Mouse (Mus musculus) hindbrain, embryonic 10.5 days (tissue): ENCODE results near the gene 1810046K07Rik. TPM values are rescaled to one million over a fixed set of nuclear protein-coding genes. Genes with fewer than 3 reads are reported as not detected.
A peak's percentile ranks its signal among the peaks of the same experiment; 100 is the strongest.

Experiments used
- DNase-seq: peaks from one replicate; pipeline ENCODE4 v3.0.0-alpha.2; 2017; ENCODE audit warnings: low spot score
- H3K27ac ChIP-seq: fragments of 300-500 bp; sonication (generic); 2 replicates; pipeline ENCODE4 v1.5.1; 2016; ENCODE audit warnings: mild to moderate bottlenecking, moderate library complexity
- H3K27me3 ChIP-seq: fragments of 300-500 bp; sonication (generic); 2 replicates; pipeline ENCODE4 v1.6.1; 2016; ENCODE audit warnings: mild to moderate bottlenecking; ENCODE audit not compliant: poor library complexity, insufficient read depth, severe bottlenecking
- H3K36me3 ChIP-seq: fragments of 300-500 bp; sonication (generic); 2 replicates; pipeline ENCODE4 v1.6.1; 2016; ENCODE audit warnings: mild to moderate bottlenecking, moderate library complexity
- H3K4me1 ChIP-seq: fragments of 300-500 bp; sonication (generic); replicated peaks from 2 replicates; pipeline ENCODE4 v1.6.1; 2016; ENCODE audit warnings: mild to moderate bottlenecking
- H3K4me3 ChIP-seq: fragments of 300-500 bp; sonication (generic); 2 replicates; pipeline ENCODE4 v1.5.1; 2016; ENCODE audit warnings: mild to moderate bottlenecking, moderate library complexity
- H3K9me3 ChIP-seq: fragments of 300-500 bp; sonication (generic); 2 replicates; pipeline ENCODE4 v1.6.1; 2016; ENCODE audit warnings: mild to moderate bottlenecking, moderate library complexity
- WGBS: fragments of 180-500 bp; shearing (Covaris S2); methylation state at CpG from one replicate; pipeline ENCODE4 v1.1.7; 2016; 5-methylcytosine and 5-hydroxymethylcytosine counted together
- polyA plus RNA-seq: library from polyadenylated mRNA; unstranded; fragments of >200 nt; fragmentation: Nextera tagmentation; extraction: Ambion mirVana; gene quantifications from 2 replicates; pipeline ENCODE4 v1.2.1, GENCODE M21; 2016

The 1810046K07Rik gene
- polyA plus RNA-seq, 1 experiment from 2014 or later: not detected

DNA sequence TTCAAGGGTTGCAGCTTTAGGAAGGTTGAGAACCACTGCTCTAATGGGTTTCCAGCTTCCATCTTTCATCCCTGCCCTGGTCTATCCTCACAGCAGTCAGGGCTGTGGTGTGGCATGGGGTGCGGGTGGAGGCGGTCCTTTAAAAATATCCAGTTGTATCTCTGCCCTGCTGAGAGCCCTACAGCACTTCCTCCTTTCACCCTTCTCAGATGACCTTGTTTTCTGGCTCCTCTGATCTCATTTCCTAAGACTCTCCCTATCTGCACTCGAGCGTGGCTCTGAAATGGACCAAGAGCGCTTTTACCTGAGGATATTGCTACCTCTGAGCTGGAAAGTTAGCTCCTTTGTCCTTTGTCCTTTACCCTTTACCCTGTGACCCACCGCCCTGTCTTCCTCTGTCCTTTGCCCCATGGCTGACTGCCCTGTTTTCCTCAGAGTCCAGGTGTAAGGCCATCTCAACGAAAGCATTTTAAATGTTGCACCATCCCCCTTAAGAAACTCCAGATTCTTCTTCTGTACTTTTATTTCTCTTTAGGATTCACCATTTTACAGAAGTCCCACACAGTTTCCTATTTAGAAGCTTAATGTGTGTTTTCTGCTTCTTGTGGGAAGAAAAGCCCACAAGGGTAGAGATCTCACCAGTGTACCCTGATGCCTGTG lies 4.2 kb downstream of the 1810046K07Rik start:
- Histone ChIP-seq H3K9me3 (no peaks in the 10 kb centered on the region), H3K27ac (no peak overlapping the region), H3K36me3 (no peaks in the 10 kb centered on the region), H3K4me1 (no peaks in the 10 kb centered on the region), H3K4me3 (no peak overlapping the region), H3K27me3 (no peaks in the 10 kb centered on the region)
- DNase-seq: no peak
- 81% methylated on average over 7 of the region's 7 CpGs for WGBS

DNA sequence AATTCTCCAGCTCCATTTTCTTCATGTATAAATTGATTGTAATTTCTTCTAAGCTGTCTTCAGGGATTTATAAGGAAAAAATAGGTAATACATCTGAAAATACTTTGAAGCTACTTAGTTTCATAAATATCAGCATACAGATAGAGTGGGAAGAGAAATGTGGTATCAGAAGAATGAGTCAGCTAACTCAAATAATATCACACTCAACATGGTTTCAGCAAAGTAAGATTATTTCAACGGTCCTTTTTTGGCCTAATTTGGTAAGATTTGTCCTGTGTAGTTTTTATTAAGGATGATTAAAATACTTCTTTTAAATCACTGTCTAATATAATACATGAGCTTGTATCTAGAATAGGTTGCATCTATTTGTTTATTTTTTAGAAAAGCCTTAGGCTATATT lies 8.6 kb downstream of the 1810046K07Rik start:
- 89% methylated on average over 1 of the region's 1 CpGs for WGBS
- Histone ChIP-seq H3K27ac (no peak overlapping the region), H3K27me3 (no peaks in the 10 kb centered on the region), H3K4me1 (no peaks in the 10 kb centered on the region), H3K4me3 (no peak overlapping the region), H3K36me3 (no peaks in the 10 kb centered on the region), H3K9me3 (no peaks in the 10 kb centered on the region)
- no peak for DNase-seq

DNA sequence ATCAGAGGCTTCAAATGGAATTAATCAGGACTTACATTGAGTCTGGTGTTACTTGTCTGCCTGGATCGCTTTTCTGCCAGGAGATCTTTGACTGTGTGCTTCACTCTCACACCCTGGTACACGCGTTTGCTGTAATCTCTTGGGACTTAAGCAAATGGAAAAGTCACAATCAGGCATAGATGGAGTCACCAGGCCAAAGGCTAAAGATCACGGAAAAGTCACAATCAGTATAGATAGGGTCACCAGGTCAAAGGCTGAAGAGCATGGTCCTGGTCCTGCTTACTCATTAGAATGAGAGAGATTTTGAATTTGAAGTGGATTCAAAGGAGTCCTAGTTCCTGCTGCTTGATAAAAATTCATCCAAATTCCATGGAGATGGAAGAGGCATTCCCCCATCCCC lies 10.5 kb downstream of the 1810046K07Rik start:
- no peaks in the 10 kb centered on the region for H3K27me3 ChIP-seq
- no peaks in the 10 kb centered on the region for H3K4me1 ChIP-seq
- WGBS: 77% methylated on average over 4 of the region's 4 CpGs
- no peak for DNase-seq
- H3K4me3 ChIP-seq: no peak overlapping the region
- H3K9me3 ChIP-seq: no peaks in the 10 kb centered on the region
- H3K27ac ChIP-seq: no peak overlapping the region
- no peaks in the 10 kb centered on the region for H3K36me3 ChIP-seq

DNA sequence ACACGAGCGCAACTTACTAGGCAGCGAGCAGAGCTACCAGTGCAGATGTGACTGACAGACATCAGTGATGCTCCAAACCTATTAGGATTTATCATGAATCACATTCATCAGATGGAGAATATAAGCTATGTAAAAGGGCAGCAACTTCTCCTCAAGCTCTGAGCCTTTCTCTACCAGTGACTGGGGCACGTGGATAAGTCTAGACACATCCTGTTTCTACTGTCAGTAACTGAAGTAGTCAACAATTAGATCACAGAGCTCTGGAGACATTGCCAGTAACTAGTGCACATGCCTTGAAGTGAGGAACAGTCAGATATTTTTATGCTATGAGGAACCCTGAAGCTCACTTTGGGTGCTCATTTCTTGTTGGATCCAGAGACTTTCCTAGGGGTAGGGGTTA lies 11.4 kb downstream of the 1810046K07Rik start:
- no peaks in the 10 kb centered on the region for H3K4me1 ChIP-seq
- H3K36me3 ChIP-seq: no peaks in the 10 kb centered on the region
- DNase-seq: no peak
- H3K4me3 ChIP-seq: no peak overlapping the region
- 94% methylated on average over 4 of the region's 4 CpGs for WGBS
- no peaks in the 10 kb centered on the region for H3K9me3 ChIP-seq
- no peaks in the 10 kb centered on the region for H3K27me3 ChIP-seq
- H3K27ac ChIP-seq: no peak overlapping the region

DNA sequence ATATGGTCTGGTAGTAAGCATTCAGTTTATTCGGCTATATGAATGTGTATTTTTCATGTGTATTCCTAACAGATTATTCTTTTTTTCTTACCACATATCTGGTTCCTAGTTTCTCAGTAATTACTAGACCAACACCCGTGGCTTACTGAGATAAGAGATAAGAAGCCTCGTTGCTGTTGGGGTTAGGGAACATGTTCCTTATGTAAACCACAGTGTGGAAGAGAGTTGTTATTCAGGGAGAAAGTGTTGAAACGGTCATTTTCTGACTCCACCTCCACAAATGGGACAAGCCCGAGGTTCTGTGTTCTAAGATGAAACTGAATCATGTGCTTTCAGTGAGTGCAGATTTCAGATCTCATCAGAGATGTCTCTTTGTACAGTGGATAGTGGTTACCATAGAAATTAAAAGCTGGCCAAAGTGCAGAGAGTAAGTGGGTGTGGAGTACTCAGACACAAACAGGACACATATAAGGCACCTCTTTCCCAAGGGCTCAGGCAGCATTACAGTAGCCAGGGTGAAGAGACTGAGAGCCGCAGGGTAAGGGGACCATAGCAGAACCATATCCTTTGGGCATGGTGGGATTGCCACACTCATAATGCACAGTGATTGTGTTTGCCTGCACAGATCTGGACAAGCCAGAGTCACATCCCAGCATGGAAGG lies 13.2 kb downstream of the 1810046K07Rik start:
- H3K27me3 ChIP-seq: no peaks in the 10 kb centered on the region
- no peak overlapping the region for H3K27ac ChIP-seq
- WGBS: 85% methylated on average over 6 of the region's 6 CpGs
- no peaks in the 10 kb centered on the region for H3K36me3 ChIP-seq
- DNase-seq: no peak
- H3K9me3 ChIP-seq: no peaks in the 10 kb centered on the region
- H3K4me1 ChIP-seq: no peaks in the 10 kb centered on the region
- H3K4me3 ChIP-seq: no peak overlapping the region

DNA sequence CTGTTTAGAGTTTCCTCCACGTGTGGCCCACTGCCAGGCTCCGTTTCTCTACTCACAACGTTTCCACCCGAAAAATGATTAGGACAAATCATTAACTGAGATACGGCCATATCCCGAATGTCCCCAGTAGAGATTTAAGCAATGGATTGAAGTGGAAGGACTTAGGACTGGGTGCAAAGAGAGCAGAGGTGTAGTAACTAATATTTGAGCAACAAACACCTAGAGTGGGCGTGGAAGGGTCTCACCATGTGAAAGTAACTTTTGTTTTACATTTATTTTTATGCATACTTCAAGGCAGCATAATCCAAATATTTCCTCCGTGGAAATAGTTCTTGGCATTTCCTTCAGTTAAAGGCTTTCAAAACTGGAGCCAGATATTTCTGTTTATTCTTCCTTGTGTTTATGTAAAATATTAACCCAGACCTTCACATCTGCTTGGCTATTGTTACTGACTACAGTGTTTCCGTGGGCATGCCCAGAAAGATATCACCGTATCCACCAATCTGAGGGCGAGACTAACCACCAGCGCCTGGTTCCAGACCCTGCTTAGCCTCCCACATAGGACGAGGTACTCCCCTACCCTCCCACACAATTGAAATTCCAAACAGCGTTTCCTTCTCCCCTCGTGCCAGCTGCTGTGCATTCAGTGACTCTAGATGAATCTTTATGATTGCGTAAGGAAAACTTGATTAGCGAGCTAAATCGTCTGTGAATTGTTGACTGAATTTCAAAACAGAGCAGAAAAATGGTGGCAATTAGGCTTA lies 16.0 kb downstream of the 1810046K07Rik start:
- Histone ChIP-seq H3K36me3 (no peaks in the 10 kb centered on the region), H3K27me3 (no peaks in the 10 kb centered on the region), H3K4me3 (no peak overlapping the region), H3K4me1 (no peaks in the 10 kb centered on the region), H3K9me3 (no peaks in the 10 kb centered on the region), H3K27ac (no peak overlapping the region)
- WGBS: 80% methylated on average over 18 of the region's 18 CpGs
- no peak for DNase-seq

DNA sequence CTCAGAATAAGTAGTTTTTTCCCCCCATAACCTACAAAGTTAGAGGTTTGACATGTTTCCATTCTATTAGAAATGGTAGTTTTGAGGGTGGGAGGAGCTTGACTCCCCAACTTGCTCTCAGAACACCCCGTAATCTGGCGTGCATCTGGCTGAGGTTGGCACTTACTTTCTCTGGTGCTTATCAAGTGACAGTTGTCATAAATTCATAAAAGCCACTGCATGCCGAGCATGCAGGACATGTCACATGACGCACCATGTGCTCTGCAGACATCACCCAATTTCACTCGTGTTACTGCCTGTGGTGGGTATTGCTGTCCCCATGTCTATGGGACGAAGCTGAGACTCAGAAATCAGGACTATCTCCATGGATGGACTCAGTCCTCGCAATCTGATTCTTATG lies 18.2 kb downstream of the 1810046K07Rik start:
- Histone ChIP-seq H3K36me3 (no peaks in the 10 kb centered on the region), H3K4me3 (no peak overlapping the region), H3K27me3 (no peaks in the 10 kb centered on the region), H3K9me3 (no peaks in the 10 kb centered on the region), H3K27ac (no peak overlapping the region), H3K4me1 (no peaks in the 10 kb centered on the region)
- no peak for DNase-seq
- WGBS: 84% methylated on average over 7 of the region's 7 CpGs

DNA sequence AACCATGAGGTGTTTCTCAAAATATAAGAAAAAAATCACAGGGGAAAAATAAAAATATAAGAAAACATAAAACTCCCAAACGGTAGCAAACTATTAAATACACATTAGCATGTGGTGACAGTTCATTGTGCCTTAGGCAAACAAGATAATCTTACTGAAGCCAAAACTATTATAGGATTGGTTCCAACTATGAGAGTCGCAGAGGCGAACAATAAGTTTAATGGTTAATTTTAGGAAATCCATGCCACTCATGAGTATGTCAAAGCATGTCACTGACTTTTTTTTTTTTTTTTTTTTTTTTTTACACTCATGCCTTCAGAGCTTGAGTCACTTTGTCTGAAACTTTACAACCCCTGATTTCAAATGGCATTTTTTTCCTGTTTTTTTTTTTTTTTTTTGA lies 22.4 kb downstream of the 1810046K07Rik start:
- WGBS: 89% methylated on average over 3 of the region's 3 CpGs
- Histone ChIP-seq H3K36me3 (no peaks in the 10 kb centered on the region), H3K4me1 (no peaks in the 10 kb centered on the region), H3K27ac (no peak overlapping the region), H3K4me3 (no peak overlapping the region), H3K27me3 (no peaks in the 10 kb centered on the region), H3K9me3 (no peaks in the 10 kb centered on the region)
- DNase-seq: no peak

DNA sequence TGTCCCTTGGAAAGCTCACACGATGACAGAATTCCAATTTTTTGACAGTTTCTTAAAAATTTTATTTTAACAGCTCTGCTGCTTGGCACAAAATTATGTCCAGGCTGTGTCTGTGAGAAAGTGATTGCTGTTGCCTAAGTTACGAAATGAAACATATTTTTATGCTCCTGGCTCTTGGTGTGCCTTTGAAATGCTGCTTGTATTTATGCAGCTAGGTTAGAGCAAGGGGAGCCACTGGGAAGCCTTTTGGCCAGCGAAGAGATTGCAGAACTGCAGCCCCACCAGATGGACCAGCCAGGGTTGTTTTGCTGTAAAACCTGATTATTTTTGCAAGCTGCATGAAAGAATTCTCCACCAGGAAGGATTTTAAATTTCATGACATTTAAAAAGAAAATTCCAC lies 23.6 kb downstream of the 1810046K07Rik start:
- no peak for DNase-seq
- H3K36me3 ChIP-seq: no peaks in the 10 kb centered on the region
- no peaks in the 10 kb centered on the region for H3K4me1 ChIP-seq
- WGBS: 83% methylated on average over 3 of the region's 3 CpGs
- no peaks in the 10 kb centered on the region for H3K9me3 ChIP-seq
- no peak overlapping the region for H3K27ac ChIP-seq
- H3K27me3 ChIP-seq: no peaks in the 10 kb centered on the region
- H3K4me3 ChIP-seq: no peak overlapping the region

DNA sequence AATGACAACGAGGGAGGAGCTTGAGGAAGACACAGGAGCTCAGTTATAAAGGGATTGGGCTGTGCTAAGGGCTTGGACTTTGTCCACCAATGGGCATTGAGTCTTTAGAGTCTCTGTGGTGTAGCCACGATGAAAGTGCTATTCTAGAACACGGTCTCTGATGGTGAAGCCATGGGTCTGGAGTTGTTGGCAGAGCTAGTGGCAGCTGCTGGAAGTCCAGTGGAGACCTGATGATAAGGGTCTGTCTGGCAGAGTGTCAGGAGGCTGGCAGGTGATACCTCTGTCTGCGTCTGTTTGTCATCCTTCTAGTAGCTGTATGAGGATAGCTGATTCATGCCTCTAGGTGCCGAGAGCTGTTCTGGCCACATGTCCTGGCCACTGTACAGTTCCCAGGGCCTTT lies 24.7 kb downstream of the 1810046K07Rik start:
- no peak overlapping the region for H3K4me3 ChIP-seq
- WGBS: 84% methylated on average over 5 of the region's 5 CpGs
- no peak overlapping the region for H3K27ac ChIP-seq
- DNase-seq: no peak
- H3K36me3 ChIP-seq: no peaks in the 10 kb centered on the region
- no peaks in the 10 kb centered on the region for H3K9me3 ChIP-seq
- no peaks in the 10 kb centered on the region for H3K27me3 ChIP-seq
- no peaks in the 10 kb centered on the region for H3K4me1 ChIP-seq

DNA sequence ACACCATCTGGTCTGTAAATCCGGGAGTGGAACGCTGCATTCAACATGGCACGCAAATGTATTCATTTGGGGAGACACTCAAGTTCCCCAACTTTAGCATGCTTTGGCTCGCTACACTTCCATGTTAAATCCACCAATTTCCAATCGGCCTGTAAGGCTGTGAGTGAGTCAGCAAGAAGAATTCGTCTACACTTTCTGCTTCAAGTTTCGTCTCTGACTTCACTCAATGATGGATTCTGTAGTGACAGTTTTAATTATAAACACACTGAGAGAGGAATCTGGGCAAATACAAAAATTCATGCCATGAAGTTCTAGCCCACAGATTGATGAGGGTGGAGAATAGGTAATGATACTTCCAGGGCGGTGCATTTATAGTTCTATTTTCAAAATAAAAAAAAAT lies 35.2 kb downstream of the 1810046K07Rik start:
- H3K4me3 ChIP-seq: no peak overlapping the region
- no peaks in the 10 kb centered on the region for H3K9me3 ChIP-seq
- no peaks in the 10 kb centered on the region for H3K4me1 ChIP-seq
- no peak overlapping the region for H3K27ac ChIP-seq
- DNase-seq: no peak
- no peaks in the 10 kb centered on the region for H3K27me3 ChIP-seq
- H3K36me3 ChIP-seq: no peaks in the 10 kb centered on the region
- 80% methylated on average over 8 of the region's 8 CpGs for WGBS

DNA sequence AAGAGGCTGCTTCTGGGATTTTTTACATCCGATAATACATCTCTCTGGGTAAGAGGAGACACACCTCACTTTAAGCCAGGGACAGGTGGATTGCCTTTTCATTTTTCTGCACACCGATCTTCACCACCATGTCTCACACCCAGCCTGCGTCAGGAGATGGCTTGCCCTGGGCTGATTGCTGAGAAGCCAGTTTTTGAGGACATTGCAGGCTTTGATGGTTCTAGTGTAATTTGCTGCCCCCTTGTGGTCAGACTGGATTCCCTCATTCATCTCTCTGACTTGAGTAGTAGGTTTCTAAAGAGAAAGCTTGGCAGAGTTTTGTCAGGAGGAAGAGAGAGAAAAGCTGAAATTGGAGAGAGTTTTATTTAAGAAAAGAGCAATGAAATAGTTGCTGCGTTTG lies 36.0 kb downstream of the 1810046K07Rik start:
- peak; percentile 76 for DNase-seq

DNA sequence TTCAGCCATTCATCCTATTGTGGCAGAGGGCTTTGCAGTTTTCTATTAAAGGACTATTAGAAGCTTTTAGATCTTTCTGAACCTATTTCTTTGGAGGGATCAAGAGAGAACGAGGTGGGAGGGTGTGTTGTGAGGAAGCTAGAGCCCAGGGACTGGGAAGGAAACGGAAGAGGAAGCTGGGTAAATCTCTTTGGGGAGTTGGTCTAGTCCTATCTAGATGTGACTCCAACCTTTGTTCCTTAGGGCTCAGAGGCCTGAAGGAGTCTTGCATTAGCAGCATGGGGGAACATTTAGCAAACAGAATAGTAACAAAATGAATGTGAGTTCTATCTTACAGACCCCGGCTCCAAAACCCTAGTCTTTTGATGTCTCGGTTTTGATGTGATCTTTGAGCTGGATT lies 37.7 kb downstream of the 1810046K07Rik start:
- Histone ChIP-seq H3K27me3 (no peaks in the 10 kb centered on the region), H3K36me3 (no peaks in the 10 kb centered on the region), H3K4me1 (no peaks in the 10 kb centered on the region), H3K27ac (no peak overlapping the region), H3K9me3 (no peaks in the 10 kb centered on the region), H3K4me3 (no peak overlapping the region)
- 76% methylated on average over 4 of the region's 4 CpGs for WGBS
- no peak for DNase-seq

More for the DNA sequence above, 36.0 kb downstream of the 1810046K07Rik start:
- WGBS: 40% methylated on average over 4 of the region's 4 CpGs
- Histone ChIP-seq H3K4me1 (no peaks in the 10 kb centered on the region), H3K27ac (no peak overlapping the region), H3K27me3 (no peaks in the 10 kb centered on the region), H3K4me3 (no peak overlapping the region), H3K9me3 (no peaks in the 10 kb centered on the region), H3K36me3 (no peaks in the 10 kb centered on the region)
